Mouse (Mus musculus) induced T-regulatory cell, adult 2 months (primary cell): ENCODE measurements around the gene Olfr1513.
"Not testable (repeated sequence)": the region's sequence is repeated elsewhere in the genome, so short reads cannot be mapped to it uniquely, and the experiment has no call there.

ENCODE experiments used
- DNase-seq: peaks from one replicate; pipeline ENCODE4 v3.0.0-alpha.2; 2012; ENCODE audit warnings: low read depth

Gene Olfr1513

GRCm38 (mm10) chr14:52356308-52356707 lies at the start of gene Olfr1513:
Gene Olfr1513, minus strand, starts transcription at chr14:52356408.
- no peak for DNase-seq

- DNase-seq, result no peak
Observed at GRCm38 (mm10) chr14:52397279-52397678, 41.1 kb upstream of the Olfr1513 start, which contains the start of gene Olfr1511. Gene Olfr1511, minus strand, starts transcription at chr14:52397379.

- not testable (repeated sequence) for DNase-seq
Observed at GRCm38 (mm10) chr14:52390084-52390848, 34.1 kb upstream of the Olfr1513 start.

GRCm38 (mm10) chr14:52379068-52379467 lies 22.9 kb upstream of the Olfr1513 start, which contains the start of gene Olfr1512:
Gene Olfr1512, minus strand, starts transcription at chr14:52379168.
- DNase-seq, result no peak

GRCm38 (mm10) chr14:52368741-52369140 lies 12.5 kb upstream of the Olfr1513 start:
- no peak for DNase-seq

- no peak for DNase-seq
Observed at GRCm38 (mm10) chr14:52339512-52339852, 16.7 kb downstream of the Olfr1513 start.

- peak; percentile 87 for DNase-seq
Observed at GRCm38 (mm10) chr14:52338751-52339511, 17.3 kb downstream of the Olfr1513 start.

GRCm38 (mm10) chr14:52332171-52332570 lies 24.0 kb downstream of the Olfr1513 start:
- DNase-seq, result no peak

GRCm38 (mm10) chr14:52331069-52331750 lies 25.0 kb downstream of the Olfr1513 start:
- DNase-seq, result no peak

GRCm38 (mm10) chr14:52327910-52328812 lies 28.0 kb downstream of the Olfr1513 start, which contains the start of gene Sall2:
Gene Sall2, minus strand, starts transcription at chr14:52328762.
- DNase-seq, result no peak

- DNase-seq, result no peak
Observed at GRCm38 (mm10) chr14:52327375-52327901, 28.8 kb downstream of the Olfr1513 start.

GRCm38 (mm10) chr14:52325890-52326289 lies 30.3 kb downstream of the Olfr1513 start:
- no peak for DNase-seq

- DNase-seq, result no peak
Observed at GRCm38 (mm10) chr14:52319361-52319760, 36.8 kb downstream of the Olfr1513 start.

GRCm38 (mm10) chr14:52316441-52317225 lies 39.6 kb downstream of the Olfr1513 start:
- DNase-seq, result peak; percentile 33

- peak; percentile 66 for DNase-seq
Observed at GRCm38 (mm10) chr14:52315792-52316440, 40.3 kb downstream of the Olfr1513 start.

- no peak for DNase-seq
Observed at GRCm38 (mm10) chr14:52315283-52315780, 40.9 kb downstream of the Olfr1513 start.

GRCm38 (mm10) chr14:52314808-52315150 lies 41.4 kb downstream of the Olfr1513 start:
- no peak for DNase-seq

GRCm38 (mm10) chr14:52313931-52314807 lies 42.0 kb downstream of the Olfr1513 start:
- no peak for DNase-seq

- no peak for DNase-seq
Observed at GRCm38 (mm10) chr14:52310906-52311305, 45.3 kb downstream of the Olfr1513 start.
